Mouse (Mus musculus): Measurements from ENCODE around the gene Osbpl6. TPM values are rescaled to one million over a fixed set of nuclear protein-coding genes. Genes with fewer than 3 reads are reported as not detected.

The Osbpl6 gene
- 5.9 TPM in 2 replicates for polyA plus RNA-seq (2014; fragmentation: Nextera tagmentation; extraction: Ambion mirVana)

DNA sequence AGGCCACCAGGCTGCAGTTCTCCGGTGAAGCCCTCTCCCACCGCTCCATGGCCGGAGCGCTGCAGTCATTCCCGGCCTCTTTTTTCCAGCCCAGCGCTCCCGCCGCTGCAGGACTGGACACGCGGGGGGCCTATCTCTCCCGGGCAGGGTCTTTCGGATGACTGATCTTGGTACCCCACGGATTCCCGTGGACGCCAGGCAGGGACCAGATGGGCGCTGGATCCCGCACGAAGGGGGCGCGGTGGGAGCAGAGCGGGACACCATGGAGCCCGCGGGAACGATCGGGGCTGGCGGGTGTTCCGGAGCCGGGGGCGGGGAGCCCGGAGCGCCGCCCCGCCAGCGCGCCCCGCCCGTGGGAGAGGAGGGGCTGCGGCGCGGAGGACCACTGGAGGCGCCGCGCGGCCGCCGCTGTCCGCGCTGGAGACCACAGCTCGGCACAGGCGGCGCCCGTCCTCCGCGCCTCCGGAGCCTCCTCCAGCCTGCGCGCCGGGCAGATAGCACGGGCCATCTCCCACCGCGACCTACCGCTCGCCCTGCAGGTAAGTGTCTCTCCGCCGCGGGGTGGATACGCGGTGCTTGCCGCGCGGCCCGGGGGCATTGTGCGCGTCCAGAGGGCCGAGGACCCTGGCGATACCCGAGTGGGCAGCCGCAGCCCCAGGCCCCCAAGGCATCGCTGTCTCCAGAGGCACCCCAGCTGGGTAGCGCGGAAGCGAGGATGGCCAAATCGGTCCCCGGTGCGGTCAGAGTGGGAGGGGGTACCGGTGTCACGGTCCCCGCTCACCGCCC lies at the start of gene Osbpl6:
Gene Osbpl6, plus strand, starts transcription at position 358 of the 786 bp plus-strand sequence.
- H3K36me3 ChIP-seq (ENCODE audit: control insufficient read depth, insufficient read depth, low read length) = no peaks in the 10 kb centered on the region
- peak; percentile 84 for ATAC-seq (replicated peaks; ENCODE audit: insufficient number of reproducible peaks, low FRiP score, low TSS enrichment)
- H3K9ac ChIP-seq (ENCODE audit: low read depth, low read length) = peak within 1 kb of the TSS; percentile 77
- H3K4me2 ChIP-seq = peak within 1 kb of the TSS; percentile 94
- H3K27me3 ChIP-seq (ENCODE audit: control insufficient read depth, insufficient read depth, low read length) = peaks cover 9% of the 10 kb centered on the region; the same call in 1 of the 2 replicates
- peaks cover 6% of the 10 kb centered on the region; the same call in 1 of the 2 replicates for H3K4me1 ChIP-seq (ENCODE audit: control insufficient read depth, insufficient read depth, low read length)
- peak within 1 kb of the TSS; percentile 46; the same call in 1 of the 2 replicates for H3K27ac ChIP-seq (ENCODE audit: low read depth, low read length)
- no peaks in the 10 kb centered on the region for H3K9me3 ChIP-seq (replicated peaks; ENCODE audit: control insufficient read depth, low read length)
- WGBS (ENCODE audit: insufficient replicate concordance) = under 1% methylated on average over 84 of the region's 89 CpGs
- peak within 1 kb of the TSS; percentile 83 for H3K4me3 ChIP-seq (ENCODE audit: low read depth, low read length)

DNA sequence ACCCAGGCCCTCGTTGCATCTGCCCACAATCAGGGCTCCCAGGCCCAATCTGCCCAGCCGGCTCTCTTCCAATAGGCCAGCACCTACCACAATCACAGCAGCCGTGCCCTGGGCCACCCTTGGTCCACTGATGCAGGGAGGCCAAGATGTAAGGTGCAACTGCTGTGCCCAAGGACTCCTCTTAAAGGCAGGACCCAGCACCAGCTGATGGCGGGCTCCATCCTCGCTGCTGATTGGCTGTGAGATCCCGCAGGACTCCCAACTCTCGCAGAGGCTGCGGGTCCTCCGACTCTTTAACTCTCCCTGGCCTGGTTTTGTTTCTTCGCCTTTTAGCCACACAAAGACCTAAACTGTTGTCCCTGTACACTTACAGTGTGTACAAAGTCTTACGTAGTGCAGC lies 46.1 kb upstream of the Osbpl6 start, which contains the start of gene Cyct:
Gene Cyct, minus strand, starts transcription at position 225 of the 400 bp plus-strand sequence.
- Histone ChIP-seq H3K27ac (ENCODE audit: low read depth, low read length) (no peak within 1 kb of the TSS), H3K9me3 (replicated peaks; ENCODE audit: control insufficient read depth, low read length) (no peaks in the 10 kb centered on the region), H3K9ac (ENCODE audit: low read depth, low read length) (no peak within 1 kb of the TSS), H3K4me3 (ENCODE audit: low read depth, low read length) (no peak within 1 kb of the TSS), H3K36me3 (ENCODE audit: control insufficient read depth, insufficient read depth, low read length) (no peaks in the 10 kb centered on the region), H3K4me2 (no peak within 1 kb of the TSS), H3K27me3 (ENCODE audit: control insufficient read depth, insufficient read depth, low read length) (no peaks in the 10 kb centered on the region), H3K4me1 (ENCODE audit: control insufficient read depth, insufficient read depth, low read length) (no peaks in the 10 kb centered on the region)
- no peak for ATAC-seq (replicated peaks; ENCODE audit: insufficient number of reproducible peaks, low FRiP score, low TSS enrichment)
- WGBS (ENCODE audit: insufficient replicate concordance) = 80% methylated on average over 11 of the region's 11 CpGs

DNA sequence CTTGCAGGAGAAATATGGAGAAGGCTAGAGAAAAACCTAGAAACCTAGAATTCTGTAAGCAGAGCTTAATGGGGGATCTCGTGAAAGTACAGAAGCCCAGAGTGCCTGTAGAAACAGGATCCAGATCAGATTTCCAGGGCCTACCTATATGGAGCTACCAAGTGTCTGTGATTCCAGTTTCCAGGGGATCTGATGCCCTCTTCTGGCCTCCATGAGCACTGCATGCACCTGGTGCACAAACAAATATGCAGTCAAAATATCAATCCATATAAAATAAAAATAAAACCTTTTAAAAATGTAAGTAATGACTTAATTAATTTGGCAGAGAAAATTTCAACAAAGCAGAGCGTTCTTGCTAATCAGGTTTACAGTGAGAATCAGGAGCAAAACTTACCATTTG lies 44.2 kb upstream of the Osbpl6 start:
- ATAC-seq (replicated peaks; ENCODE audit: insufficient number of reproducible peaks, low FRiP score, low TSS enrichment) = no peak
- Histone ChIP-seq H3K9ac (ENCODE audit: low read depth, low read length) (no peak overlapping the region), H3K27me3 (ENCODE audit: control insufficient read depth, insufficient read depth, low read length) (no peaks in the 10 kb centered on the region), H3K4me1 (ENCODE audit: control insufficient read depth, insufficient read depth, low read length) (no peaks in the 10 kb centered on the region), H3K36me3 (ENCODE audit: control insufficient read depth, insufficient read depth, low read length) (no peaks in the 10 kb centered on the region), H3K9me3 (replicated peaks; ENCODE audit: control insufficient read depth, low read length) (no peaks in the 10 kb centered on the region), H3K4me2 (no peak overlapping the region), H3K27ac (ENCODE audit: low read depth, low read length) (no peak overlapping the region), H3K4me3 (ENCODE audit: low read depth, low read length) (no peak overlapping the region)
- WGBS (ENCODE audit: insufficient replicate concordance) = 42% methylated on average over 2 of the region's 2 CpGs

DNA sequence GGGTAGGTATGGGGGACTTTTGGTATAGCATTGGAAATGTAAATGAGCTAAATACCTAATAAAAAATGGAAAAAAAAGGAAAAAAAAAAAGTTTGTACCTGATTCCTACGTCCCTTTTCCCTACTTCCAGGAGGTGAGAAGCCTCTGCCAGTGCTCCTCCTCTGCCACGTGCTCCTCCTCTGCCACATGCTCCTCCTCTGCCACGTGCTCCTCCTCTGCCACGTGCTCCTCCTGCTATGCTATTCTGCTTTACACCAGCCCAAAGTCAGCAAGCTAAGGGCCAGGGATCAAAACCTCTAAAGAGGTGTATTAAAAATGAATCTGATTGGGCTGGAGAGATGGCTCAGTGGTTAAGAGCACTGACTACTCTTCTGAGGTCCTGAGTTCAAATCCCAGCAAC lies 40.5 kb upstream of the Osbpl6 start:
- WGBS (ENCODE audit: insufficient replicate concordance) = 64% methylated on average over 4 of the region's 4 CpGs

DNA sequence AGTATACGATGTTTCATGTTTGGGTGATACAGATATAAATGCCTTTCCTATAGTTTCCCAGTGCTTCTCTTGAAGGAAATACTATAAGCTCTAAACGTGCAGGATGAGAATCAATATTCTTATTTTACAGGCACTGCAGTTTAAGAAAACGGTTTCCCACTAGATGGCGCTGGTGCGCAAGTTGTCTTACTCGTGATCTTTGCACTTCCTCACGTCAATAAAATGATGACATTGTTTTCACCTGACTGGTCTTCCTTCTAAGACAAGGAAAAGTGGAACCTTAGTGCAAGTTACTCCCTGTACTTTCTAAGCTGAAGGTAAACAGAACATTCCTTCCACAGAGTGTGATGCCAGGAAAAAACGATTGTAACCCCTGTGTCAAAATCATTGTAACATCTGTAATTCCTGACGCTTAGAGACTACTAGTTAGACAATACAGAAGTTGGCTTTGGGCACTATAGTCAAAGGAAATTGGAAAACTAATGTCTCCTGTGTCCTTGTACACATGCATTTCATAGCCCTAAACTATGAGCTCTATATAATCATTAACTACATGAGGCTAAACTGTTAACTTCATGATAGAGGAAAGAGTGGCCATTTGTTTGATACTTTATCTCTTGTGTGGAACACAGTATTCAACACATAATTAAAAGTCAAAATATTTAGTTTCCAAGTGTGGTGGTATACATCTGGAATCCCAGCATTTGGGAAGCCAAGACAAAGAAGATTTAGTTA lies 39.0 kb upstream of the Osbpl6 start:
- H3K9ac ChIP-seq (ENCODE audit: low read depth, low read length) = no peak overlapping the region
- H3K27me3 ChIP-seq (ENCODE audit: control insufficient read depth, insufficient read depth, low read length) = no peaks in the 10 kb centered on the region
- no peak overlapping the region for H3K27ac ChIP-seq (ENCODE audit: low read depth, low read length)
- no peak overlapping the region for H3K4me3 ChIP-seq (ENCODE audit: low read depth, low read length)
- no peaks in the 10 kb centered on the region for H3K9me3 ChIP-seq (replicated peaks; ENCODE audit: control insufficient read depth, low read length)
- H3K36me3 ChIP-seq (ENCODE audit: control insufficient read depth, insufficient read depth, low read length) = no peaks in the 10 kb centered on the region
- WGBS (ENCODE audit: insufficient replicate concordance) = 19% methylated on average over 9 of the region's 9 CpGs
- H3K4me1 ChIP-seq (ENCODE audit: control insufficient read depth, insufficient read depth, low read length) = peaks cover 7% of the 10 kb centered on the region; the same call in 1 of the 2 replicates
- ATAC-seq (replicated peaks; ENCODE audit: insufficient number of reproducible peaks, low FRiP score, low TSS enrichment) = no peak
- H3K4me2 ChIP-seq = no peak overlapping the region

More for the DNA sequence above, 40.5 kb upstream of the Osbpl6 start:
- Histone ChIP-seq H3K27me3 (ENCODE audit: control insufficient read depth, insufficient read depth, low read length) (no peaks in the 10 kb centered on the region), H3K27ac (ENCODE audit: low read depth, low read length) (no peak overlapping the region), H3K36me3 (ENCODE audit: control insufficient read depth, insufficient read depth, low read length) (no peaks in the 10 kb centered on the region), H3K4me3 (ENCODE audit: low read depth, low read length) (no peak overlapping the region), H3K4me1 (ENCODE audit: control insufficient read depth, insufficient read depth, low read length) (peaks cover under 1% of the 10 kb centered on the region; the same call in 1 of the 2 replicates), H3K9me3 (replicated peaks; ENCODE audit: control insufficient read depth, low read length) (no peaks in the 10 kb centered on the region), H3K4me2 (no peak overlapping the region), H3K9ac (ENCODE audit: low read depth, low read length) (no peak overlapping the region)
- ATAC-seq (replicated peaks; ENCODE audit: insufficient number of reproducible peaks, low FRiP score, low TSS enrichment) = no peak

DNA sequence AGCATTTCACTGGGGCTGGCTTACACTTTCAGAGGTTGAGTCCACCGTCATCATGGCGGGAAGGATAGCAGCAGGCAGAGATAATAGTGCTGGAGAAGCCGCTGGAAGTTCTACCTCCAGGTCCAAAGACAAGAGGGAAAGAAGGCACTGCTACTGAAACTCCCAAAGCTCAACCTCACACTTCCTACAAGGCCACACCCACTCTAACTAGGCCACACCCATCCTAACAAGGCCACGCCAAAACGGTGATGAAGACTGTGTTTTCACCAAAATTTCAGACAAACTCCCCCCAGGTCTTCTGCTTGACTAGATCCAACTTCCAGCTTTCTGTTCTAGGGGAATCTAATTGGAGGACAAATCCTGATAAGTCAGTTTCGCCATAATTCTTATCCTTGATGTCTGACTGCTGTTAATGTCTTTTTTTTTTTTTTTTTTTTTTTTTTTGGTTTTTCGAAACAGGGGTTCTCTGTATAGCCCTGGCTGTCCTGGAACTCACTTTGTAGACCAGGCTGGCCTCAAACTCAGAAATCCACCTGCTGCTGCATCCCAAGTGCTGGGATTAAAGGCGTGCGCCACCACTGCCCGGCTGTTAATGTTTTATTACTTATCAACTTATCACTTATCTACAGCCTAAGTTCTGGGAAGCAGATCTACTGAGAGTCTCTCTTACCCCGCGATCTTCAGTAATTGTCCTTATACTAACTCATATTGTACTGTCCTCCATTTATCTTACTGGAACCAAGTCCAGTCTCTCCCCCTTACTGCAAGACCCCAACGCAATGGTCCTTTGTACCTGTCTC lies 37.2 kb upstream of the Osbpl6 start:
- Histone ChIP-seq H3K9me3 (replicated peaks; ENCODE audit: control insufficient read depth, low read length) (no peaks in the 10 kb centered on the region), H3K27me3 (ENCODE audit: control insufficient read depth, insufficient read depth, low read length) (no peaks in the 10 kb centered on the region), H3K27ac (ENCODE audit: low read depth, low read length) (no peak overlapping the region), H3K4me1 (ENCODE audit: control insufficient read depth, insufficient read depth, low read length) (peaks cover 7% of the 10 kb centered on the region; the same call in 1 of the 2 replicates), H3K4me2 (no peak overlapping the region), H3K36me3 (ENCODE audit: control insufficient read depth, insufficient read depth, low read length) (peaks cover 5% of the 10 kb centered on the region), H3K9ac (ENCODE audit: low read depth, low read length) (no peak overlapping the region), H3K4me3 (ENCODE audit: low read depth, low read length) (peak overlapping the region; percentile 97; the same call in 1 of the 2 replicates)
- 63% methylated on average over 13 of the region's 13 CpGs for WGBS (ENCODE audit: insufficient replicate concordance)
- no peak for ATAC-seq (replicated peaks; ENCODE audit: insufficient number of reproducible peaks, low FRiP score, low TSS enrichment)

DNA sequence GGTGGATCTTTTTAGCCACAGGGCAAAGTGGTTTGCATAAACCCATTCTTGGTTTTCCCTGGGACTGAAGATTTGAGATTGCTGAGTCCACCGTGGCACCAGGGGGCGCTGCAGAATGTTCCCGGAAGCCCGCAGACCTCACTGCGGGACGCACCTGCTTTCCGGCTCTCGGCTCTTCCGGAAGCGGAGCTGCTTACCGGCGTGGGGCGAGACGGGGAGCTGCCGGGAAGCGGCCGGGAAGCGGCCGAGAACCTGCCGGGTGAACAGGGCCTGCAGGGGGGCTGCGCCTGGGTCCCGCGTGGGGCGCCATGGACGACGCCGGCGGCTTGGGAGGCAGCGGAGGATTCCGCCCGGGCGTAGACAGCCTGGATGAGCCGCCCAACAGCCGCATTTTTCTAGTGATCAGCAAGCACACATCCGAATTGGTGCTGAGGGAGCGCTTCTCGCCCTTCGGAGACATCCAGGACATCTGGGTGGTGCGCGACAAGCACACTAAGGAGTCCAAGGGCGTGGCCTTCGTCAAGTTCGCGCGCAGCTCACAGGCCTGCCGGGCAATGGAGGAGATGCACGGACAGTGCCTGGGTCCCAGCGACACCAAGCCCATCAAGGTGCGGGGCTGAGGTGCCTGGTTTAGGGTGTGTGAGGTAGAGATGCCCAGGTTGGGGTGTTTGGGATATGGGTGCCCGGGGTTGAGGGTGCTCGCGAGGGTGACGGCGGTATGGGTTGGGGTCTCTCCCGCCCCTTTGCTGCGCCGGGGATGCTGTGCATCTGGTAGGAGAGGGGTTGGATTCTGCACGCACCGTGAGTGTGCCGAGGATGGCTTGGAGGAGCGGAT lies 36.3 kb upstream of the Osbpl6 start, which contains the start of gene Rbm45:
Gene Rbm45, plus strand, starts transcription at position 164 of the 835 bp plus-strand sequence.
- H3K27ac ChIP-seq (ENCODE audit: low read depth, low read length) = peak within 1 kb of the TSS; percentile 75
- H3K9me3 ChIP-seq (replicated peaks; ENCODE audit: control insufficient read depth, low read length) = no peaks in the 10 kb centered on the region
- peak within 1 kb of the TSS; percentile 88 for H3K4me2 ChIP-seq
- peak within 1 kb of the TSS; percentile 97 for H3K4me3 ChIP-seq (ENCODE audit: low read depth, low read length)
- under 1% methylated on average over 61 of the region's 61 CpGs for WGBS (ENCODE audit: insufficient replicate concordance)
- peak within 1 kb of the TSS; percentile 94 for H3K9ac ChIP-seq (ENCODE audit: low read depth, low read length)
- ATAC-seq (replicated peaks; ENCODE audit: insufficient number of reproducible peaks, low FRiP score, low TSS enrichment) = peak; percentile 85
- peaks cover 7% of the 10 kb centered on the region for H3K36me3 ChIP-seq (ENCODE audit: control insufficient read depth, insufficient read depth, low read length)
- H3K27me3 ChIP-seq (ENCODE audit: control insufficient read depth, insufficient read depth, low read length) = no peaks in the 10 kb centered on the region
- peaks cover 7% of the 10 kb centered on the region; the same call in 1 of the 2 replicates for H3K4me1 ChIP-seq (ENCODE audit: control insufficient read depth, insufficient read depth, low read length)
